Mouse (Mus musculus) thymus, adult 2 months (tissue): Measurements from ENCODE around the gene Gm572. TPM values are rescaled to one million over a fixed set of nuclear protein-coding genes. Genes with fewer than 3 reads are reported as not detected.

ENCODE experiments used
- DNase-seq: peaks from one replicate; pipeline ENCODE4 v3.0.0; 2021
- H3K27ac ChIP-seq: fragments of 200-500 bp; 2 replicates; pipeline ENCODE4 v1.5.1; 2012; ENCODE audit warnings: low read length, control low read depth; ENCODE audit not compliant: control insufficient read depth, insufficient read depth
- H3K27me3 ChIP-seq: fragments of 200-500 bp; 2 replicates; pipeline ENCODE4 v1.6.1; 2012; ENCODE audit warnings: mild to moderate bottlenecking, low read length, moderate library complexity, mixed read lengths; ENCODE audit not compliant: control insufficient read depth, insufficient read depth
- H3K36me3 ChIP-seq: fragments of 200-500 bp; 2 replicates; pipeline ENCODE4 v1.6.1; 2012; ENCODE audit warnings: mild to moderate bottlenecking, low read length, moderate library complexity; ENCODE audit not compliant: control insufficient read depth, insufficient read depth
- H3K4me1 ChIP-seq: fragments of 200-500 bp; replicated peaks from 2 replicates; pipeline ENCODE4 v1.6.1; 2012; ENCODE audit warnings: low read length; ENCODE audit not compliant: control insufficient read depth, insufficient read depth
- H3K4me3 ChIP-seq: fragments of 200-500 bp; 2 replicates; pipeline ENCODE4 v1.5.1; 2012; ENCODE audit warnings: mild to moderate bottlenecking, low read length, control low read depth, moderate library complexity; ENCODE audit not compliant: control insufficient read depth, insufficient read depth
- CTCF ChIP-seq: fragments of 200-500 bp; IDR thresholded peaks from 2 replicates; pipeline ENCODE4 v1.5.1; 2012; ENCODE audit warnings: mild to moderate bottlenecking, control low read depth, low read length, moderate library complexity, borderline replicate concordance; ENCODE audit not compliant: control insufficient read depth, poor library complexity, insufficient read depth; ENCODE audit errors: extremely low read depth
- POLR2A ChIP-seq: fragments of 200-500 bp; IDR thresholded peaks from 2 replicates; pipeline ENCODE4 v1.6.1; 2012; ENCODE audit warnings: mild to moderate bottlenecking, low read length, control low read depth, moderate library complexity; ENCODE audit not compliant: control insufficient read depth, poor library complexity, insufficient read depth; ENCODE audit errors: extremely low read depth
- WGBS: fragments of 180-500 bp; shearing (Covaris S2); methylation state at CpG from one replicate; pipeline ENCODE4 v1.1.7; 2018; 5-methylcytosine and 5-hydroxymethylcytosine counted together
- polyA plus RNA-seq: library from polyadenylated mRNA; depleted of rRNA; stranded (reverse); fragments of >200 nt; gene quantifications from 2 replicates; pipeline ENCODE4 v1.2.3, GENCODE M21; 2012

Gene Gm572
- polyA plus RNA-seq, 1 experiment: 0.31 TPM

DNA sequence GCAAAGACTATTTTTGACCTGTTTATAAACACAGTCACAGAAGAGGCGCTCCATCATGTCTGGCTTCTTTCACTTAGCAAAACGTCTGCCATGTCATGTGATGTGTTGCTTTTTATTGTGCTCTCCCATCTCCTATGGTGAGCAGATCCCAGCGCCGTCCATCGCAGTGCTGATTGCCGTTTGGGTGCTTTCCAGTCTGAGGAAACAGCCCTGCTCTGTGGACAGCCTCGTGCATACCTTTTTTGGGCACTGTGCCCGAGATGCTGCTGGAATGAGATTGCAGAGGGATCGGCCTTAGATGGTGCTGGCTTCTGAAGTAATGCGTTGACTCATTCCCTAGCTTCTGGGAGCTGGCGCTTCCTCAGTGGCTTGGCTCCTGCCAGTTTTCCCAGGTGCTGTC lies 3.5 kb downstream of the Gm572 start:
- Histone ChIP-seq H3K4me3 (no peak overlapping the region), H3K36me3 (no peaks in the 10 kb centered on the region), H3K27ac (no peak overlapping the region), H3K4me1 (peaks cover 14% of the 10 kb centered on the region), H3K27me3 (no peaks in the 10 kb centered on the region)
- no peak for DNase-seq
- WGBS: 80% methylated on average over 11 of the region's 11 CpGs
- no peak for TF ChIP-seq CTCF
- TF ChIP-seq POLR2A: no peak

DNA sequence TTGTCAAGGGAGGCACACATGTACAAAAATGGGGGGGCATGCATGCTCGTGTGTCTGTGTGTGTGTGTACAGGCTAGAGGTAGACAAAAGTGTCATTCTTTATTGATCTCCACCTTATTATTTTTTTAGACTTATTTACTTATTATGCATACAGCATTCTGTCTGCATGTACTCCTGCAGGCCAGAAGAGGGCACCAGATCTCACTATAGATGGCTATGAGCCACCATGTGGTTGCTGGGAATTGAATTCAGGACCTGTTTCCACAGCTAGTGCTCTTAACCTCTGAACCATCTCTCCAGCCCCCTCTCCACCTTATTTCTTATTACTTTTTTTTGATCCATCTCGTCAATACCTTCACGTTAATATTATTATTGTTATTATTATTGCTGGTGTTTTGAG lies 6.2 kb downstream of the Gm572 start:
- Histone ChIP-seq H3K4me1 (no peaks in the 10 kb centered on the region), H3K4me3 (no peak overlapping the region), H3K36me3 (no peaks in the 10 kb centered on the region), H3K27ac (no peak overlapping the region), H3K27me3 (no peaks in the 10 kb centered on the region)
- TF ChIP-seq CTCF (no peak), POLR2A (no peak)
- 80% methylated on average over 3 of the region's 3 CpGs for WGBS
- peak; percentile 22 for DNase-seq

DNA sequence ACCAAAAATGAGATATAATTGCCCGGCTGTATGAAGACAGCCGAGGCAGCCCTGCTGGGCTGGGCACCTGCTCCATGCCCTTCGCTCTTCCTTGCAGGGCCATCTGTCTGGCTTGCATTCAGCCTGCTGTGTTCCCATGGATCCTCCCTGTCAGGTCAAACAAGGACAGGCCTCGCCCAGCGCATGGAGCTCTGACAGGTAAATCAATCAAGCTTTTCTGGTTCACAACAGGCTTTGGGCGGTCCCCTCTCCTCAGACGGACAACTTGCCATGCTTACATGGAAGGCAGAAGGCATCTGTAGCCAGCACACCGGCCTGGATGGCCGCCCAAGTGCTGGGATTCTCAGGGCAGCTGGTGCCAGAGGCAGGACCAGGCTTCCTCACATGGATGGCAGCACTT lies 7.9 kb downstream of the Gm572 start:
- Histone ChIP-seq H3K4me1 (peaks cover 3% of the 10 kb centered on the region), H3K27ac (no peak overlapping the region), H3K36me3 (no peaks in the 10 kb centered on the region), H3K4me3 (no peak overlapping the region), H3K27me3 (no peaks in the 10 kb centered on the region)
- DNase-seq: no peak
- 92% methylated on average over 9 of the region's 9 CpGs for WGBS
- TF ChIP-seq POLR2A (no peak), CTCF (no peak)

DNA sequence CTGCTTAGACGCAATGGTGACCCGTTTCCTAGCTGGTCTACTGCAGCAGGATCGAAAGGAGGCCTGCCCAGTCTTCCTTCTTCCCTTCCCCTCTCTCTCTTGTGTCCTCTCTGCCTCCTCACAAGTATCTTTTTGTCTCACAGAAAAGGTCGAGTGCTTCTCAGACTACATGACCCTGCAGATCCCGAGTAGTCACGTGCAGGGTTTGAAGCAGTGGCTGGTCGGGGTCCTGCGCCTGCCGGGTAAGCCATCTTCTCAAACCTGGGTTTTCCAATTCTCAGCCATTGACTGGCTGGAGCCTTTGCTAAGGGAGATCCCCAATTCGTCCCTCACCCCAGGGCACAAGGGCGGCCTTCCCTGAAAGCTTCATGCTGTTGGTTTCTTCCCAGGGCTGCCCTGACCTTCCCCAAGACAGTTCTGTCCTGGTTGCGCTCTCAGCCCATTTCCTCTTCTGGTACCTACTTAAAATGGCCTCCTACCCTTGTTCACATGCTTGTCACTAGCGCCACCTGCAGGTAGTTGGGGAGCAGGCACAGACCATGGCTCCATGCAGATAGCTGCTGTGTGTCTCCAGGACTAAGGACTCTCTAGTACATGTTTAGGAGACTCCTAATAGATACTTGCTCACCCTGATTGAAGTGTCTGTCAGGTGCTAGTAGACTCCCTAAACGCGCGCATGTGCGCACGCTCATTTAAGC lies 11.7 kb downstream of the Gm572 start:
- Histone ChIP-seq H3K4me3 (no peak overlapping the region), H3K4me1 (peaks cover 33% of the 10 kb centered on the region), H3K27me3 (no peaks in the 10 kb centered on the region), H3K27ac (no peak overlapping the region), H3K36me3 (no peaks in the 10 kb centered on the region)
- peak; percentile 63 for DNase-seq
- TF ChIP-seq CTCF (peak; percentile 19; the same call in 1 of the 2 replicates), POLR2A (no peak)
- 95% methylated on average over 18 of the region's 18 CpGs for WGBS

DNA sequence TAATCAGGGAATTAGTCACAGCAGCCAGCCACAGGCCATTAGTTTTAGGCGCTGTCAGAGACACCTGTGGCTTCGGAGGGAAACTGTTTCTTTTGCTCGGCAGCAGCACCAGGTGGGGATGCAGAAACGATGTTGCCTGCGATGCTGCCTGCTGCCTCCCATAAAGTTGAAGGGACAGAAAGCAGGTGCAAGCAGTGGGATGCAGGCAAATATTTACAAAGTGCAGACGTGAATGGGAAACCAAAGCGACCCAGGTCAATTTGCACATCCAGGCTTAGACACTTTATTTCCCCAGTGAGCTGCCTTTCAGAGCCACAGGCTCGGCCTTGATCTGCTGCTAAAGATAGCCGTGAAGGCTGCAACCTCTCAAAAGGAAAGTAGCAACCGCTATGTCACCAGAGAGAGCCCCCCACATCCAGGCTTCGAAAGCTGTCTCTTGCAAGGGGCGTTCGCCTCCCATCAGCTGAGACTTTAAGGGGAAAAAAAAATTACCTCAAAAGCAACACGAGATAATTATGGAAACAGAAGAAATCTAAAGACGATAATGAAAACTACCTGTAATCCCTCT lies 13.7 kb downstream of the Gm572 start:
- Histone ChIP-seq H3K27ac (peak overlapping the region; percentile 97), H3K36me3 (no peaks in the 10 kb centered on the region), H3K4me3 (peak overlapping the region; percentile 12; the same call in 1 of the 2 replicates), H3K27me3 (no peaks in the 10 kb centered on the region), H3K4me1 (peaks cover 38% of the 10 kb centered on the region)
- WGBS: 3% methylated on average over 15 of the region's 15 CpGs
- DNase-seq: peak; percentile 59
- TF ChIP-seq CTCF: no peak
- no peak for TF ChIP-seq POLR2A

DNA sequence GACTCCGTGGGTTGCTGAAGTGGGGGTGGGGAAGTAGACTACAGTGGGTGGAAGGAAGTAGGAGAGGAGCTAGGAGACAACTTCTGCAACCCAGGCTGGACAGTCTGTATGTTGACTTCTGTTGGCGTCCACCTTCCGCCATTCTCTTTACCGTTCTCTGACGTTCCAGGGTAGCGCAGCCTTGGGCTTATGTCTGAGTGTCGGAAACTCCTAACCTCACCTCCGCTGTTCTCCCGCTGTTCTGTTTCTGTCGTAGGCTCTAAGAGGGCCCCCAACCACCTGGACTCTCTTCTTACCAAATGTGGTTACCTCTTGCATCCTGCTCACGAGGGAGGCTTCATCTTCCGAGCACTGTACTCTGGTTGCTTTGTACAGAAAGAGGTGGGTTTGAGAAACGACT lies 14.7 kb downstream of the Gm572 start:
- TF ChIP-seq CTCF (no peak), POLR2A (peak; percentile 41; the same call in 1 of the 2 replicates)

More for the DNA sequence above, 14.7 kb downstream of the Gm572 start:
- Histone ChIP-seq H3K4me3 (peak overlapping the region; percentile 35), H3K27me3 (no peaks in the 10 kb centered on the region), H3K36me3 (no peaks in the 10 kb centered on the region), H3K4me1 (peaks cover 45% of the 10 kb centered on the region), H3K27ac (peak overlapping the region; percentile 97)
- DNase-seq: peak; percentile 72
- WGBS: 8% methylated on average over 13 of the region's 13 CpGs
